Mouse (Mus musculus) stomach, embryonic 15.5 days (tissue): ENCODE results near the gene Nrip3. TPM values are rescaled to one million over a fixed set of nuclear protein-coding genes. Genes with fewer than 3 reads are reported as not detected.

ENCODE experiments used
- ATAC-seq: fragments of 200-750 bp; cut with Nextera tagmentation; 2 replicates; pipeline ENCODE4 v1.8.0; 2017; ENCODE audit warnings: low read depth, moderate number of reproducible peaks, moderate TSS enrichment; ENCODE audit not compliant: insufficient read depth, low FRiP score
- H3K27ac ChIP-seq: fragments of 300-500 bp; sonication (generic); 2 replicates; pipeline ENCODE4 v1.5.1; 2015; ENCODE audit warnings: mild to moderate bottlenecking, inconsistent platforms
- H3K27me3 ChIP-seq: fragments of 300-500 bp; sonication (generic); replicated peaks from 2 replicates; pipeline ENCODE4 v1.6.1; 2015; ENCODE audit warnings: inconsistent platforms
- H3K36me3 ChIP-seq: fragments of 300-500 bp; sonication (generic); 2 replicates; pipeline ENCODE4 v1.6.1; 2015; ENCODE audit warnings: inconsistent platforms
- H3K4me1 ChIP-seq: fragments of 300-500 bp; sonication (generic); 2 replicates; pipeline ENCODE4 v1.6.1; 2015; ENCODE audit warnings: inconsistent platforms
- H3K4me2 ChIP-seq: fragments of 300-500 bp; sonication (generic); 2 replicates; pipeline ENCODE4 v1.6.1; 2015; ENCODE audit warnings: mild to moderate bottlenecking, inconsistent platforms
- H3K4me3 ChIP-seq: fragments of 300-500 bp; sonication (generic); replicated peaks from 2 replicates; pipeline ENCODE4 v1.5.1; 2015; ENCODE audit warnings: inconsistent platforms
- H3K9ac ChIP-seq: fragments of 300-500 bp; sonication (generic); 2 replicates; pipeline ENCODE4 v1.6.1; 2015; ENCODE audit warnings: inconsistent platforms
- H3K9me3 ChIP-seq: fragments of 300-500 bp; sonication (generic); 2 replicates; pipeline ENCODE4 v1.6.1; 2016; ENCODE audit warnings: inconsistent platforms
- WGBS: fragments of 180-500 bp; shearing (Covaris S2); methylation state at CpG from one replicate; pipeline ENCODE4 v1.1.7; 2015; 5-methylcytosine and 5-hydroxymethylcytosine counted together
- polyA plus RNA-seq: library from polyadenylated mRNA; unstranded; fragments of >200 nt; fragmentation: Nextera tagmentation; extraction: Ambion mirVana; gene quantifications from 2 replicates; pipeline ENCODE4 v1.2.1, GENCODE M21; 2015

Gene Nrip3
- polyA plus RNA-seq, 1 experiment from 2014 or later = 0.95 TPM

DNA sequence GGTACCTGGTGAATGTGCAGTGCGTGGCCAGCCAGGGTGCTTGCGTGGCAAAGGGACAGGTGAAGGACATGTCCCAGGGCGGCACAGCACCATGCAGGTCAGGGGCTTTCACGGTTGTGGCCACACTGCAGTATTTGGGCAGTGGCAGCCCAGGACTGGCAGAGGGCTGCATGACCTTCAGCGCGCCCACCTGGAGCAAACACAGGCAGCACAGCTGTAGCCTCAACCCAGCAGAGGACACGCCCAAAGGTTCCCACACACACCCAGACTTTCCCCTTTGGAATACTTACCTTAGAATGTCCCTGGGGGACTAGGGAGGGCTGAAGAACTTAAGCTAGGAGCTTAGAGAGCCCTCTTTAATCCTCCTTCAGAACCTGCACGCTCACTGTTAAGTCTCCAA is 58.7 kb downstream of the Nrip3 start:
- no peak overlapping the region for H3K4me3 ChIP-seq
- H3K9me3 ChIP-seq = no peaks in the 10 kb centered on the region
- ATAC-seq = peak; percentile 54
- 82% methylated on average over 8 of the region's 8 CpGs for WGBS
- no peak overlapping the region for H3K9ac ChIP-seq
- H3K27ac ChIP-seq = no peak overlapping the region
- H3K36me3 ChIP-seq = no peaks in the 10 kb centered on the region
- H3K27me3 ChIP-seq = no peaks in the 10 kb centered on the region
- no peaks in the 10 kb centered on the region for H3K4me1 ChIP-seq
- H3K4me2 ChIP-seq = no peak overlapping the region

DNA sequence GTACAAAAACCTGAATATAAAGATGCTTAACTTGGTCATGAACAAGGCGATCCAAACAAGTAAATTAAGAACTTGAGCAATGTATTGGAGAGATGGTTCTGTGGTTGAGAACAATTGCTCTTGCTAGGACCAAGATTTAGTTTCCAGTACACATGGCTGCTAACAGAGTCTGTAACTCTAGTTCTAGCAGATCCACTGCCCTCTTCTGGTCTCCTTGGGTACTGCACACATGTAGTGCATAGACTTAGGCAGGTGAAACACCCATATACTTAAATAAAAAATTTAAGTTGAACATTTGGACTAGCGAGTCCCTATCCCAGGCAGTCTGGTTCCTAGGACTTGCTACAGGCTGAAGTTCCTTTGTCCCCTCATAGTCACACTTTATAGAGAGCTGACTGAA is 59.2 kb downstream of the Nrip3 start:
- H3K27me3 ChIP-seq = no peaks in the 10 kb centered on the region
- no peak overlapping the region for H3K9ac ChIP-seq
- no peaks in the 10 kb centered on the region for H3K36me3 ChIP-seq
- no peaks in the 10 kb centered on the region for H3K9me3 ChIP-seq
- H3K4me2 ChIP-seq = no peak overlapping the region
- H3K27ac ChIP-seq = no peak overlapping the region
- H3K4me1 ChIP-seq = no peaks in the 10 kb centered on the region
- no peak overlapping the region for H3K4me3 ChIP-seq
- WGBS = 94% methylated on average over 2 of the region's 2 CpGs
- ATAC-seq = no peak

DNA sequence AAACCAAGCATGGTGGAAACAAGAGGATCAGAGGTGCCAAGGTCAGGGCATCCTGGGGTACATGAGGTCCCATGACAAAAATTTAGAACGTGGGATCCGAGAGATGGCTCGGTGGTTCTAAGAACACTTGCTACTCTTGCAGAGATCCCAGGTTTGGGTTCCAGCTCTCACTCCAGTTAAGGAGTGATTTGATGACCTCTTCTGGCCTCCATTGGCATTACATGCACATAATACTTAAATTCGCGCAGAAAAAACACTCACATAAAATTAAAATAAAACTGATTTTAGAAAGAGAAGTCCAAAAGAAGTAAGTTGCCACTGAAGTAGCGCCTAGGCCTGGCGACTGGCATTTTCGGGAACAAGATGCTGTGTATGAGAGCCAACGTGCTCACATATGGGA is 62.5 kb downstream of the Nrip3 start:
- Histone ChIP-seq H3K27ac (no peak overlapping the region), H3K4me2 (no peak overlapping the region)

DNA sequence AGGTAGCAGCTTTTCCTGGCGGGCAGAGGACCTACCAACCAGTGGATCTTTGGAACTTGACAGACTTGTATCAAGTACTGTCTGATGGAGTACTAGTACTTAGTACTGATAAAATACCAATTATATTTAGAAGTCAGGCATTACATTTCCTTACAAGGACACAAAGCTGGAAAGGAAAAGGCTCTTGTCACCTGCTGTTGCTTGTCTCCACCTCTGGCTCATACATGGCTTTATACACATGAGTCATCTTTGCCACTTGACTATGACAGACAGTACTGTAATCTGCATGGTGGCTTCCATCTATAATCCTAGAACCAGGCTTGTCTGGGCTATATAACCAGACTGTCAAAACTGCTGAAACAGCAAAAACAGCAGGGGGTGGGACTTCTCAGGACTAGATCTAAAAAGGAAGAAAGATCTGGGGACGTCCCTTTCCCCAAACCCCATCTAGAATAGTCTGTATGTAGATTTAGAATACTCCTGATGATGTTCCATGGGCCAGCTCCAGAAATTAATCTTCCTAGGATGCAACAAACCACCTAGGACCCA is 68.3 kb downstream of the Nrip3 start:
- H3K27me3 ChIP-seq = no peaks in the 10 kb centered on the region
- H3K4me3 ChIP-seq = no peak overlapping the region
- H3K4me2 ChIP-seq = no peak overlapping the region
- no peaks in the 10 kb centered on the region for H3K9me3 ChIP-seq
- no peaks in the 10 kb centered on the region for H3K4me1 ChIP-seq
- ATAC-seq = no peak
- no peak overlapping the region for H3K9ac ChIP-seq
- no peaks in the 10 kb centered on the region for H3K36me3 ChIP-seq
- 90% methylated on average over 2 of the region's 2 CpGs for WGBS
- H3K27ac ChIP-seq = no peak overlapping the region

More for the DNA sequence above, 62.5 kb downstream of the Nrip3 start:
- 63% methylated on average over 9 of the region's 9 CpGs for WGBS
- Histone ChIP-seq H3K9me3 (no peaks in the 10 kb centered on the region), H3K4me3 (no peak overlapping the region), H3K27me3 (no peaks in the 10 kb centered on the region), H3K9ac (no peak overlapping the region), H3K36me3 (no peaks in the 10 kb centered on the region), H3K4me1 (no peaks in the 10 kb centered on the region)
- ATAC-seq = no peak

DNA sequence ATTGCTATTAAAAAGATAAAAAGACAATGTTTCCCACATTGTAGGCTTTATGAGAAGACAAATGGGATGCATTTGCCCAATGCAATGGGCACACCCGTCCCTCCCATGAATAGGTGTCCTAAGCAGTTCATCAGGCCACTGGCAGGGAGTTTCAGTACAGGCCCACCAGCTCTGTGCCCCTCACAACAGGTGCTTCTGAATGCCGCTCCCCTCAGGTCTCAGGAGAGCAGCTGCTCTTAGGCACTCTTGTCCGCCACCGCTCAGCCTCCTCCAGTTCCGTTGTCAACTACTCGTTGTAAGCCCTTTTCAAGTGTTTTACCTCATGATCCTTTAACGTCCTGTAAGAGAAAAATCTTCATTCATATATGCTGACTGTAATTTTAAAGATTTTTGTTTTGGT is 69.6 kb downstream of the Nrip3 start:
- no peaks in the 10 kb centered on the region for H3K36me3 ChIP-seq
- no peak overlapping the region for H3K4me2 ChIP-seq
- ATAC-seq = no peak
- no peaks in the 10 kb centered on the region for H3K9me3 ChIP-seq
- H3K4me3 ChIP-seq = no peak overlapping the region
- H3K9ac ChIP-seq = no peak overlapping the region
- H3K4me1 ChIP-seq = no peaks in the 10 kb centered on the region
- no peak overlapping the region for H3K27ac ChIP-seq
- WGBS = 93% methylated on average over 7 of the region's 7 CpGs
- H3K27me3 ChIP-seq = no peaks in the 10 kb centered on the region

DNA sequence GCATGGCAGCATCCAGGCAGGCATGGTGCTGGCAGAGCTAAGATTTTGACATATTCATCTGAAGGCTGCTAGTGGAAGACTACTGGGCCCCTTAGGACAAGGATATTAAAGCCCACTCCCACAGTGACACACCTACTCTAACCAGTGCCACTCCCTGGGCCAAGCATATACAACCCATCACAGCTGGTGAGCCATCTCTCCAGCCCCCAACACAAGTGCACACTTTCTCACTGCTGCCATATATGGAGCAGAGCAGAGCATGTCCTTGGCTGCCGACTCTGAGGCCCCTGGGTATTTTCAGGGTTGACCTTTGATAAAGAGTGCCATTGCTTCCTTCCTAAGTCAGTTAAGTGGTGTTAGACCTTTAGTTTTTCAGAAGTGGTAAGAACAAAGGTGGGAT is 71.8 kb downstream of the Nrip3 start:
- Histone ChIP-seq H3K36me3 (no peaks in the 10 kb centered on the region), H3K4me2 (no peak overlapping the region), H3K9me3 (no peaks in the 10 kb centered on the region), H3K27me3 (no peaks in the 10 kb centered on the region), H3K4me3 (no peak overlapping the region), H3K9ac (no peak overlapping the region), H3K27ac (0 out of 2 replicates have a peak overlapping the region, but pooled peaks have one; percentile 17), H3K4me1 (no peaks in the 10 kb centered on the region)
- no peak for ATAC-seq
- 46% methylated on average over 1 of the region's 1 CpGs for WGBS

DNA sequence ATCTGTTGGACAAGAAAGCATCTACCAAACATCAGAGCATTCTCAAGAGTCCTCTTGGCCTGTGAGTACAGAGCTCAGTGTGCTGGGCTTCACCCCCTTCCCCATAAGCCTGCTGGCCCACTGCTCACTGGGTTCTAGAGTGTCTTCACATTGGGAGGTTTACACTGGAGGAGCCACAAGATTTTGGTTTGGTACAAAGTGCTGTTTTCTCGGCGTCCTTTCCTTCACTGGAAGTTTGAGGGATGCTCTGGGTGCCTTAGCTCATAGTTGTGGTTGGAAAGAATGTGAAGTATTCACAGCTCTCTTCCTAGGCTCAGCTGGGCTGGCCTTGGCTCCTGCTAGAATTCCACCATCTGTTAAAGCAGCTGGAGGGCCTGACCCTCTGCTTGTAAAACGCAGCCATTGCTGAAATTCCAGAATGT is 72.9 kb downstream of the Nrip3 start:
- ATAC-seq = no peak
- Histone ChIP-seq H3K27ac (peak overlapping the region; percentile 17; the same call in 1 of the 2 replicates), H3K36me3 (no peaks in the 10 kb centered on the region), H3K9ac (no peak overlapping the region), H3K4me2 (no peak overlapping the region), H3K4me1 (no peaks in the 10 kb centered on the region), H3K27me3 (no peaks in the 10 kb centered on the region), H3K4me3 (no peak overlapping the region), H3K9me3 (no peaks in the 10 kb centered on the region)
- WGBS = 20% methylated on average over 3 of the region's 3 CpGs

Other genes starting within 250 kb of the Nrip3 start
- gene St5, start 78.4 kb downstream of the Nrip3 start, polyA plus RNA-seq = 58.7 and 71.6 TPM in 2 replicates
- gene Akip1, start 78.3 kb downstream of the Nrip3 start, polyA plus RNA-seq = 38.3 and 40.6 TPM in 2 replicates
- gene BC051019, start 58.2 kb downstream of the Nrip3 start, polyA plus RNA-seq = 0.21 and 0.33 TPM in 2 replicates
- gene Ascl3, start 50.3 kb downstream of the Nrip3 start, polyA plus RNA-seq = 0.33 TPM in 1 of 2 replicates, not detected in the other
- 64.8 and 66.2 TPM in 2 replicates for gene Tmem9b, start 29.1 kb downstream of the Nrip3 start, polyA plus RNA-seq
- gene Scube2, start 83.7 kb upstream of the Nrip3 start, polyA plus RNA-seq = 1.5 TPM in 2 replicates
- gene Dennd5a, start 178.4 kb upstream of the Nrip3 start, polyA plus RNA-seq = 31.1 and 31.6 TPM in 2 replicates
- 68.7 and 70.1 TPM in 2 replicates for gene Tmem41b, start 204.9 kb upstream of the Nrip3 start, polyA plus RNA-seq
- gene Ipo7, start 236.2 kb upstream of the Nrip3 start, polyA plus RNA-seq = 40.2 and 48.2 TPM in 2 replicates